Mouse (Mus musculus) lung, postnatal 0 days (tissue): Measurements from ENCODE around the gene Uba2.

Experiments
- CTCF ChIP-seq: IDR thresholded peaks from 2 replicates; pipeline ENCODE4 v1.5.1; 2016; ENCODE audit warnings: antibody characterized with exemption, mild to moderate bottlenecking
- EP300 ChIP-seq: IDR thresholded peaks from 2 replicates; pipeline ENCODE4 v1.6.1; 2016; ENCODE audit warnings: antibody characterized with exemption, mild to moderate bottlenecking, control low read depth

GRCm38 (mm10) chr7:34206331-34206730 is 36.9 kb upstream of the Uba2 start:
- TF ChIP-seq CTCF (no peak), EP300 (no peak)
